Mouse (Mus musculus) heart, embryonic 13.5 days (tissue): Measurements from ENCODE around the gene Tmc6. TPM values are rescaled to one million over a fixed set of nuclear protein-coding genes. Genes with fewer than 3 reads are reported as not detected.
"Not testable (repeated sequence)": the region's sequence is repeated elsewhere in the genome, so short reads cannot be mapped to it uniquely, and the experiment has no call there.

Experiments used
- ATAC-seq: fragments of 200-750 bp; cut with Nextera tagmentation; 2 replicates; pipeline ENCODE4 v1.8.0; 2017; ENCODE audit warnings: moderate TSS enrichment; ENCODE audit not compliant: insufficient number of reproducible peaks, low FRiP score, low TSS enrichment; ENCODE audit errors: extremely low read depth
- H3K27ac ChIP-seq: fragments of 300-500 bp; sonication (generic); replicated peaks from 2 replicates; pipeline ENCODE4 v1.5.1; 2015; ENCODE audit warnings: moderate library complexity, mild to moderate bottlenecking, inconsistent platforms
- H3K27me3 ChIP-seq: fragments of 300-500 bp; sonication (generic); replicated peaks from 2 replicates; pipeline ENCODE4 v1.6.1; 2015; ENCODE audit warnings: mild to moderate bottlenecking, inconsistent platforms
- H3K36me3 ChIP-seq: fragments of 300-500 bp; sonication (generic); 2 replicates; pipeline ENCODE4 v1.6.1; 2015; ENCODE audit warnings: mild to moderate bottlenecking, inconsistent platforms
- H3K4me1 ChIP-seq: fragments of 300-500 bp; sonication (generic); 2 replicates; pipeline ENCODE4 v1.6.1; 2015; ENCODE audit warnings: inconsistent platforms
- H3K4me2 ChIP-seq: fragments of 300-500 bp; sonication (generic); 2 replicates; pipeline ENCODE4 v1.6.1; 2015; ENCODE audit warnings: inconsistent platforms, mild to moderate bottlenecking, moderate library complexity
- H3K4me3 ChIP-seq: fragments of 300-500 bp; sonication (generic); 2 replicates; pipeline ENCODE4 v1.5.1; 2015; ENCODE audit warnings: moderate library complexity, mild to moderate bottlenecking, inconsistent platforms
- H3K9ac ChIP-seq: fragments of 300-500 bp; sonication (generic); 2 replicates; pipeline ENCODE4 v1.6.1; 2015; ENCODE audit warnings: inconsistent platforms, mild to moderate bottlenecking, moderate library complexity
- H3K9me3 ChIP-seq: fragments of 300-500 bp; sonication (generic); 2 replicates; pipeline ENCODE4 v1.6.1; 2016; ENCODE audit warnings: inconsistent platforms
- WGBS: fragments of 180-500 bp; shearing (Covaris S2); methylation state at CpG from one replicate; pipeline ENCODE4 v1.1.7; 2015; ENCODE audit warnings: mixed read lengths; 5-methylcytosine and 5-hydroxymethylcytosine counted together
- polyA plus RNA-seq: library from polyadenylated mRNA; unstranded; fragments of >200 nt; fragmentation: Nextera tagmentation; extraction: Ambion mirVana; gene quantifications from 2 replicates; pipeline ENCODE4 v1.2.1, GENCODE M21; 2015

The Tmc6 gene
- polyA plus RNA-seq, 1 experiment from 2014 or later = 22.2 TPM

DNA sequence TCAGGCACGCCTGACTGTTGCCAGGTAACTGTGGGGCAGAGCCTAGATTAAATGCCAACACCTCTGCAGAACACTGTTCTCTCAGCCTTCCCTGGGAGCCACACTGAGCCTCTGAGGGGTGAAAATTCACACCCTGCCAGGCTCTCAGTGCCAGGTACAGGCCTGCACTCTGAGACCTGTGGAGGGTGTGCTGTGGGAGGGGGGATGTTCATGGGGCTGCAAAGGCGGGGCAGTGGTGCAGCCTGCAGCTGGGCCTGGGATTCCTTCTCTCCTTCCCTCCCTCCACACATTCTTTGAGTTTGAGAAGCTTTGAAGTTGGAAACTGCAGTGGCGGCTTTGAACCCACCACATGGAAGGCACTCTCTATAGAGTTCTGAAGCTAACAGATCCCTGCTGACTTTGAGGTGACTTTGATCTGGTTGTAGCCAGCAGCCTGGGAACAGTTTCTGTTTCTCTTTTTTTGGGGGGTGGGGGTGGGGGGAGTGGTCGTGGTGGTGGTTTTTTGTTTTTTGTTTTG, 12.1 kb upstream of the Tmc6 start:
- peaks cover 19% of the 10 kb centered on the region for H3K27me3 ChIP-seq
- no peaks in the 10 kb centered on the region for H3K9me3 ChIP-seq
- H3K9ac ChIP-seq = 0 out of 2 replicates have a peak overlapping the region, but pooled peaks have one; percentile 40
- no peak for ATAC-seq
- H3K4me1 ChIP-seq = peaks cover 49% of the 10 kb centered on the region
- no peak overlapping the region for H3K4me3 ChIP-seq
- 65% methylated on average over 4 of the region's 4 CpGs for WGBS
- H3K27ac ChIP-seq = no peak overlapping the region
- H3K36me3 ChIP-seq = no peaks in the 10 kb centered on the region
- H3K4me2 ChIP-seq = no peak overlapping the region

DNA sequence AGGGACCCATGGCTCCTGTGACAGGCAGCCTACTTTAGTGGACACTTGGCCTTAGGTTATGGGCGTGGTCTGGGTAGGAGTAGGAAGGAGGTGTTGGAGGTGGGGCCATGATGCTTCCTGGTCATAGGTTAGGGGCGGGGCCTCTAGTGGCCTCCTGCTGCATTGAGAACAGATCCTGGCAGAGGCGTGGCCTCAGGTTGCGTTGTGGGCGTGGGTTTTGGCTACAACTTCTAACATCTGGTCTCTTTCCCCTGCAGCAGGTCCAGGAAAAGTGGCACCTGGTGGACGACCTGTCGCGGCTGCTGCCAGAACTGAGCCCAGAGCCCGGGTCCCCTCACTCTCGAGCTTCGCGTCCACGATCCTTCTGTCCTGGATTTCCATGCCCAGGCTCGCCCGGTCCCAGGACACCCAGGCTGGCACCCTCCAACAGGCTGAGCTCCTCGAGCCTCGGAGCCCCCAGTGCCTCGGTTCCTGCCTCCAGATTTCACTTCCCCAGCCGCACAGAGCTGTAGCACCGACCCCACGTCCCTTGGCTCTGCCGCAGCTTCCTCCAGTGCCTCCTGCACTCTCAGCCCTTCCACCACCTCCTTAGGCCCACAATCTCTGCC, 10.4 kb upstream of the Tmc6 start:
- H3K4me2 ChIP-seq = peak overlapping the region; percentile 70
- no peaks in the 10 kb centered on the region for H3K36me3 ChIP-seq
- H3K4me3 ChIP-seq = peak overlapping the region; percentile 42
- H3K9me3 ChIP-seq = no peaks in the 10 kb centered on the region
- H3K27me3 ChIP-seq = peaks cover 17% of the 10 kb centered on the region
- peak; percentile 89 for ATAC-seq
- peak overlapping the region; percentile 67 for H3K9ac ChIP-seq
- H3K27ac ChIP-seq = no peak overlapping the region
- 10% methylated on average over 22 of the region's 22 CpGs for WGBS
- peaks cover 32% of the 10 kb centered on the region for H3K4me1 ChIP-seq

DNA sequence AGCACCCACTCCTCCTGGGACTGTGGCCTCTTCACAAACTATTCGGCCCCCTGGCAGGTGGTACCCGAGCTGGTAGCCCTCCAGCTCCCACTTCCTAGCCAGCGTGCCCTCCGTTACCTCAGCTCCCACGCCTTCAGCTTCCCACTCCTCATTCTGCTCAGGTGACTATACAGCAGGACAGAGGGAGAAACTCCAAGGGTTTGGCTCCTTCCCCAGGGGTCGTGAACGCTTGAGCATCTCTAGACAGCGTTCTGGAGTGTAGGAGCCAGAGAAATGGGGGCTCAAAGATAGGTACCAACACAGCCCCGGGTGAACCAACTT, 9.4 kb upstream of the Tmc6 start:
- H3K4me3 ChIP-seq = no peak overlapping the region
- peaks cover 27% of the 10 kb centered on the region for H3K4me1 ChIP-seq
- no peak overlapping the region for H3K27ac ChIP-seq
- WGBS = 80% methylated on average over 9 of the region's 9 CpGs
- no peak for ATAC-seq
- H3K9ac ChIP-seq = no peak overlapping the region
- H3K4me2 ChIP-seq = peak overlapping the region; percentile 67; the same call in 1 of the 2 replicates
- peaks cover 13% of the 10 kb centered on the region for H3K27me3 ChIP-seq
- H3K36me3 ChIP-seq = no peaks in the 10 kb centered on the region
- no peaks in the 10 kb centered on the region for H3K9me3 ChIP-seq

DNA sequence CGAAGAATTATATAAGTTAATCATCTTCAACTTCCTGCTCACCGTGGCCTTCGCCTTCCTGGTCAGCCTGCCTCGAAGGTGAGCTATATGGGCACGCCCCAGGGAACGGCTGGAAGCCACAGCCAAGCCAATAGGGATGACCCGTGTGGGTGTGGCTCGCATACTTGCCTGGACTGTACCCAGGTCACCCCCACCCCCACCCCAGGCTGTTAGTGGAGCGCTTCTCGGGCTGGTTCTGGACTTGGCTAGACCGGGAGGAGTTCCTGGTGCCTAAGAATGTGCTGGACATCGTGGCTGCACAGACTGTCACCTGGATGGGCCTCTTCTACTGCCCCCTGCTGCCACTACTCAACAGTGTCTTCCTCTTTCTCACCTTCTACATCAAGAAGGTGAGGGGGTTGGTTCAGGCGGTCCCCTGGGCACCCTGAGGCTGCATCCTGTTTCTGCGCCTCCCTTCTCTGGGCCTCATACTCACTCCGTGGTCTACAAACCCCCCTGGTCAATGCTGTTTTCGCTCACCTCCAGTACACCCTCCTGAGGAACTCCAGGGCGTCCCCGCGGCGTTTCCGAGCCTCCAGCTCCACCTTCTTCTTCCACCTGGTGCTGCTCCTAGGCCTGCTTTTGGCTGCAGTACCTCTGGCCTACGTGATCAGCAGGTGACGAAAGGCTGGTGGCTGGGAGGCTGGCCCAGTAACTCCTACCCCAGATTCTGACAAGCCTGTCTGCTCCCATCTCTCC, 8.9 kb upstream of the Tmc6 start:
- H3K4me3 ChIP-seq = peak overlapping the region; percentile 35
- no peak overlapping the region for H3K27ac ChIP-seq
- peaks cover 13% of the 10 kb centered on the region for H3K27me3 ChIP-seq
- no peak for ATAC-seq
- H3K4me2 ChIP-seq = peak overlapping the region; percentile 67
- no peaks in the 10 kb centered on the region for H3K36me3 ChIP-seq
- H3K4me1 ChIP-seq = peaks cover 27% of the 10 kb centered on the region
- H3K9me3 ChIP-seq = no peaks in the 10 kb centered on the region
- H3K9ac ChIP-seq = peak overlapping the region; percentile 67
- whole genome bisulfite sequencing = 29% methylated on average over 23 of the region's 23 CpGs

DNA sequence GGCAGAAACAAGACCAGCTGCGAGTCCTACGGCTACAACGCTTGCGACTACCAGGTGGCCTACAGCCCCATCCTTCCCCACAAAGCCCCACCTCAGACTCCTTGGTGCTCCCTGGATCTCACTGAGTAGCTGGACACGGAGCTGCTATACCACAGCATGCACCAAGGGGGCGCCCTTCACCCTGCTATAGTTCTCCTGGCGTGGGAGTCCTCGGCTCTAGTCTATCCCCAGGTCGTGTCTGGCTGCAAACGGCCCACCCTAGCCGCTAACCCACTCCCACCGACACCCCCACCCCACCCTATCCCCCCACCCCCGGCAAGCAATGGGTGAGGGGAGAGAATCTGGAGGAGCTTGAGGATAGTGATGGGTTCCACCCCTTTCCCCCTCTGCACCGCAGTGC, 8.3 kb upstream of the Tmc6 start:
- Histone ChIP-seq H3K4me2 (peak overlapping the region; percentile 67), H3K36me3 (no peaks in the 10 kb centered on the region), H3K27me3 (peaks cover 16% of the 10 kb centered on the region), H3K9ac (peak overlapping the region; percentile 67), H3K27ac (no peak overlapping the region), H3K4me1 (peaks cover 27% of the 10 kb centered on the region), H3K9me3 (no peaks in the 10 kb centered on the region), H3K4me3 (peak overlapping the region; percentile 35)
- peak; percentile 32; the same call in 1 of the 2 replicates for ATAC-seq
- WGBS = 5% methylated on average over 14 of the region's 14 CpGs

DNA sequence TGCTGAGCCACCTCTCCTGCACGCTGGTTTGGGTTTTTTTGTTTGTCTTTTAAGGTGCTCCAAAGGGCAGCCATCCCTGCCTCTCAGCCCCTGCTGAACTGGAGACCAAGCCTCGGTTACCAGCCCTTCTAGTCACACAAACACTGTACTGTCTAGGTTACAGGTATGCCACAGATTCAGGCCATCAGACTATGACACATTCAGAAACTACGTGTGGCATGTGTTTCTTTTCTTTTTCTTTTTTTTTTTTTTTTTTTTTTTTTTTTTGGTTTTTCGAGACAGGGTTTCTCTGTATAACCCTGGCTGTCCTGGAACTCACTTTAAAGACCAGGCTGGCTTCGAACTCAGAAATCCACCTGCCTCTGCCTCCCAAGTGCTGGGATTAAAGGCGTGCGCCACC, 6.5 kb upstream of the Tmc6 start:
- H3K36me3 ChIP-seq, ATAC-seq, H3K9me3 ChIP-seq, H3K4me3 ChIP-seq, H3K4me2 ChIP-seq, H3K9ac ChIP-seq, H3K27ac ChIP-seq: not testable (repeated sequence)
- peaks cover 28% of the 10 kb centered on the region for H3K4me1 ChIP-seq
- 81% methylated on average over 7 of the region's 7 CpGs for WGBS
- H3K27me3 ChIP-seq = peaks cover 25% of the 10 kb centered on the region

DNA sequence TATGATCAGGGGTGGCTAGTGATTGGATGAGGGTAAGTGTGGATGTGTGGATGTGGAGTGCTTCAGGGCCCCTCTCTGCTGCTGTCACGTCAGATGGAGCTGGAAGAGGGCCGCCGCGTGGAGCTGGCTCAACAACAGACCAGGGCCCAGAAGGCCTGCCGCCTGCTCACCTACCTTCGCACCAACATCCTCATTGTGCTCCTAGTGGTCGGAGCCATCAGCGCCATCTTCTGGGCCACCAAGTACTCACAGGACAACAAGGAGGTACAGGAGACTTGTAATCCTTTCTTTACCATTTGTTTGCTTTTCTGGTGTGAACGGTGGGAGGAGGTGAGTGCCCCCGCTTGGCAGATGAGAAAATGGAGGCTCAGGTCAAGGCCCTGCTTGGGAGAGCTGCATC, 4.3 kb upstream of the Tmc6 start:
- Histone ChIP-seq H3K27ac (no peak overlapping the region), H3K4me3 (no peak overlapping the region), H3K4me2 (no peak overlapping the region), H3K36me3 (no peaks in the 10 kb centered on the region), H3K4me1 (peaks cover 36% of the 10 kb centered on the region), H3K9me3 (no peaks in the 10 kb centered on the region), H3K27me3 (peaks cover 21% of the 10 kb centered on the region), H3K9ac (no peak overlapping the region)
- 14% methylated on average over 10 of the region's 10 CpGs for WGBS
- no peak for ATAC-seq

DNA sequence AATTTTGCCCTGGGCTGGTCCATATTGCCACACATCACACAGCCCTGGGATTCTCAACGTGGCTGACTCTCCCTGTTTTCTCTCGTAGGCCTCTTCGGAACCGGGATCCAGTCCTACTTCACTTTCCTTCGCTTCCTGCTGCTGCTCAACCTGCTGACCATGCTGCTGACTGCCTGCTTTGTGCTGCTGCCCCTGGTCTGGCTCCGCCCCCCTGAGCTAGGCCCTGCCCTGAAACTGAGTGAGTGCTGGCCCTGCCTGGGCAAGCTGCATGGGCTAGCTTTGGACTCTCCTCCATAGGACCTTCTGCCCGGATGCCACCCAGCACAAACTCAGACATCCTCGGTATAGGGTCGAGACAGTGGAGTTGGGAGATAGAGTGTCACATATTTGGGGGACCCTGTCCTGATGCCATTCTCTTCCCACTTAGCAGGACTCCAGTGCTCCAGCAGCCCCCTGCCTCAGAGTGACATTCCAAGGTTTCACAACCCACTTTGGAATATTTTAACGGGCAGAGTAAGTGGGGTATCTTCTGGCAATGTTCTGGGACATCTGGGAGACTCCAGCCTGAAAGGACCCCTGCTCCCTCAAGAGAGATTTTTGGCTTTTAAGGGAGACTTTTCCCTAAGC, 1.8 kb upstream of the Tmc6 start:
- WGBS = 40% methylated on average over 10 of the region's 10 CpGs
- Histone ChIP-seq H3K27me3 (peaks cover 17% of the 10 kb centered on the region; the same call in 1 of the 2 replicates), H3K4me2 (peak overlapping the region; percentile 100), H3K4me3 (peak overlapping the region; percentile 62), H3K36me3 (no peaks in the 10 kb centered on the region), H3K4me1 (peaks cover 51% of the 10 kb centered on the region), H3K27ac (peak overlapping the region; percentile 97; the same call in 1 of the 2 replicates), H3K9ac (peak overlapping the region; percentile 89), H3K9me3 (no peaks in the 10 kb centered on the region)
- no peak for ATAC-seq

DNA sequence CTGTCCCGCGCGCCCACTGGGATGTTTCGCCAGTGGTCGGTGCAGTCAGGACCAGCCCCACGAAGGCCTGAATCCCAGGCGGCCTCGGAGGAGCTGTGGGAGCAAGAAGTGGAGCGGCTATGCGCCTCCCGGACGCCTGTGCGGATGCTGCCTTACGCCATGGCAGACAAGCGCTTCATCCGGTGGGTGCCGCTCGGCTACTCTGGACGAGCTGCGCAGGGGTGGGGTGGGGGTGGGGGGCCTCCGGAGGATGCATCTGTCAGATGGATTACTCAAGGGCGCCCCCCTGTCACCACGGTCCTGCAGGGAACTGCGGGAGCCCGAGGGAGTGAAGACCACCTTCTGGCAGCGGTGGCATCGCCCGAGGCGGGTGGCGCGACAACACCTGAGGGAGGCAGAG, 1.1 kb upstream of the Tmc6 start:
- WGBS = 3% methylated on average over 31 of the region's 31 CpGs
- no peaks in the 10 kb centered on the region for H3K9me3 ChIP-seq
- no peak for ATAC-seq
- peaks cover 1% of the 10 kb centered on the region for H3K36me3 ChIP-seq
- peak overlapping the region; percentile 97 for H3K27ac ChIP-seq
- H3K27me3 ChIP-seq = peaks cover 17% of the 10 kb centered on the region; the same call in 1 of the 2 replicates
- peak overlapping the region; percentile 100 for H3K4me2 ChIP-seq
- H3K4me3 ChIP-seq = peak overlapping the region; percentile 62
- peaks cover 58% of the 10 kb centered on the region for H3K4me1 ChIP-seq
- H3K9ac ChIP-seq = peak overlapping the region; percentile 89

DNA sequence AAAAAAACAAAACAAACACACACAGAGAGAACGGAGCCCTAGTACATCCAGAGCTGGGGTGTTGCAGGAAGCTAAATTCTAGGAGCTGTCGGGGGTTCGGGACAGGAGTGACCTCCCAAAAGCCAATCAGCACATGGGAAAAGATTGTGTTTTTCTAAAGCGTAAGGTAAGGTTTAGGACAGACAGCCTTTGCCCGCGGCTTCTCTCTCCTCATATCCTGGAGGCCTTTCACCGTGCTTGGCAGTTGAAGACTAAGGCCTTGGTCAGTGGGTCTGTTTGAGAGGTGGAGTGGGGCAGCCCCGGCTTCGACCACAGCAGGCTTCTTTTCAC, 672 bp upstream of the Tmc6 start:
- Histone ChIP-seq H3K36me3 (peaks cover 5% of the 10 kb centered on the region), H3K9ac (peak overlapping the region; percentile 89), H3K4me2 (peak overlapping the region; percentile 100), H3K27me3 (peaks cover 17% of the 10 kb centered on the region; the same call in 1 of the 2 replicates), H3K9me3 (no peaks in the 10 kb centered on the region), H3K4me3 (peak overlapping the region; percentile 62), H3K27ac (peak overlapping the region; percentile 97), H3K4me1 (peaks cover 62% of the 10 kb centered on the region)
- no peak for ATAC-seq
- WGBS = 44% methylated on average over 9 of the region's 9 CpGs

DNA sequence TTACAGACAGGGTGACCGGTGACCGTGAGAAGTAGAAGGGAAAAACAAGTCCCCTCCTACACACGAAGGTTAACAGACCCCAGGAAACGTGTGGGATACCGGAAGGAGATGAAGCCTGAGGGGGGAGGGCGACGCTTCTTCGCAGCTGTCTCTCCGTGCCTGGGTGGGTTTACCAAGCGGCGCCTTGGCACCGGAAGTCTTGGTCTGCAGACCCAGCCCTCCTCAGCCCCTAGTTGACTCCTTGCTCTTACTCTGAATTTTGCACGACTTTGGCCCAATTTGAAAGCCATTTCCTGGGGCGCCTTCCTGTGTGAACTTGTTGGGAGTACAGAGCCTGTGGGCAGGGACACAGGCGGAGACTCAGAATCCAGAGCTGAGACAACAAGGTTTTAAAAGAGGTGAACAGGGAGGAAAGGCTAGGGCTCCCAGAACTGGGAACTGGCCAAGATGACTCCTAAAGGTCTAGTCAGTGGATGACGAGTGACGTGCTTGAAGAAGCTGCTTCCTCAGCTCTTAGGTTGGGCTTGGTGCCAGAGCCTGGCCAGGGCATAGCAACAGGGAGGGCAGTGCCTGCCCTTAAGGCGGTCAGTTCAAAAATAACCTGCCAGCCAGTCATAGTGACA, 688 bp downstream of the Tmc6 start:
- Histone ChIP-seq H3K4me1 (peaks cover 66% of the 10 kb centered on the region), H3K4me3 (peak overlapping the region; percentile 62), H3K27me3 (peaks cover 17% of the 10 kb centered on the region; the same call in 1 of the 2 replicates), H3K4me2 (peak overlapping the region; percentile 100), H3K9ac (peak overlapping the region; percentile 89), H3K9me3 (no peaks in the 10 kb centered on the region), H3K36me3 (peaks cover 18% of the 10 kb centered on the region), H3K27ac (peak overlapping the region; percentile 97)
- 16% methylated on average over 18 of the region's 18 CpGs for WGBS
- ATAC-seq = peak; percentile 11; the same call in 1 of the 2 replicates
